Mouse (Mus musculus): ENCODE measurements around the gene Golgb1.

- TF ChIP-seq CTCF (IDR thresholded peaks at IDR 0.05; ENCODE audit: low read depth): no peak
- no peak for TF ChIP-seq EP300 (optimal IDR thresholded peaks at IDR 0.05)
These were observed 18.4 kb downstream of the Golgb1 start for GRCm38 (mm10) chr16:36893317-36893716.
